Mouse (Mus musculus) limb, embryonic 15.5 days (tissue): ENCODE measurements around the gene Ganc. TPM values are rescaled to one million over a fixed set of nuclear protein-coding genes. Genes with fewer than 3 reads are reported as not detected.

Experiments
- ATAC-seq: fragments of 200-750 bp; cut with Nextera tagmentation; 2 replicates; pipeline ENCODE4 v1.8.0; 2017; ENCODE audit warnings: low read depth, moderate TSS enrichment; ENCODE audit not compliant: insufficient number of reproducible peaks, low FRiP score, low TSS enrichment
- H3K27ac ChIP-seq: fragments of 300-500 bp; sonication (generic); 2 replicates; pipeline ENCODE4 v1.5.1; 2015; ENCODE audit warnings: moderate library complexity, mild to moderate bottlenecking, inconsistent platforms
- H3K27me3 ChIP-seq: fragments of 300-500 bp; sonication (generic); 2 replicates; pipeline ENCODE4 v1.6.1; 2015; ENCODE audit warnings: inconsistent platforms
- H3K36me3 ChIP-seq: fragments of 300-500 bp; sonication (generic); 2 replicates; pipeline ENCODE4 v1.6.1; 2015; ENCODE audit warnings: inconsistent platforms
- H3K4me1 ChIP-seq: fragments of 300-500 bp; sonication (generic); 2 replicates; pipeline ENCODE4 v1.6.1; 2015; ENCODE audit warnings: inconsistent platforms
- H3K4me2 ChIP-seq: fragments of 300-500 bp; sonication (generic); 2 replicates; pipeline ENCODE4 v1.6.1; 2015; ENCODE audit warnings: mild to moderate bottlenecking, inconsistent platforms
- H3K4me3 ChIP-seq: fragments of 300-500 bp; sonication (generic); 2 replicates; pipeline ENCODE4 v1.5.1; 2015; ENCODE audit warnings: mild to moderate bottlenecking, inconsistent platforms
- H3K9ac ChIP-seq: fragments of 300-500 bp; sonication (generic); 2 replicates; pipeline ENCODE4 v1.6.1; 2015; ENCODE audit warnings: inconsistent platforms
- H3K9me3 ChIP-seq: fragments of 300-500 bp; sonication (generic); 2 replicates; pipeline ENCODE4 v1.6.1; 2016; ENCODE audit warnings: inconsistent platforms
- WGBS: fragments of 180-500 bp; shearing (Covaris S2); methylation state at CpG from one replicate; pipeline ENCODE4 v1.1.7; 2015; 5-methylcytosine and 5-hydroxymethylcytosine counted together
- polyA plus RNA-seq: library from polyadenylated mRNA; unstranded; fragments of >200 nt; fragmentation: Nextera tagmentation; extraction: Ambion mirVana; gene quantifications from 2 replicates; pipeline ENCODE4 v1.2.1, GENCODE M21; 2015

The Ganc gene
- polyA plus RNA-seq, 1 experiment from 2014 or later: 7.8 TPM

- Histone ChIP-seq H3K9ac (peak within 1 kb of the TSS; percentile 82), H3K4me2 (peak within 1 kb of the TSS; percentile 76), H3K27me3 (no peaks in the 10 kb centered on the region), H3K27ac (peak within 1 kb of the TSS; percentile 97), H3K36me3 (no peaks in the 10 kb centered on the region; the same call in 1 of the 2 replicates), H3K4me1 (peaks cover 12% of the 10 kb centered on the region), H3K9me3 (no peaks in the 10 kb centered on the region), H3K4me3 (peak within 1 kb of the TSS; percentile 79)
- under 1% methylated on average over 34 of the region's 34 CpGs for WGBS
- peak; percentile 99 for ATAC-seq
Observed at GRCm38 (mm10) chr2:120403986-120404822, 508 bp downstream of the Ganc start, which contains the start of gene Tmem87a. TSS of gene Tmem87a (minus strand) at chr2:120404113.

GRCm38 (mm10) chr2:120404823-120405765 lies 1.4 kb downstream of the Ganc start:
- Histone ChIP-seq H3K27ac (peak overlapping the region; percentile 97), H3K4me3 (peak overlapping the region; percentile 79), H3K27me3 (no peaks in the 10 kb centered on the region), H3K9ac (peak overlapping the region; percentile 75), H3K36me3 (no peaks in the 10 kb centered on the region; the same call in 1 of the 2 replicates), H3K9me3 (no peaks in the 10 kb centered on the region), H3K4me2 (peak overlapping the region; percentile 76), H3K4me1 (peaks cover 12% of the 10 kb centered on the region)
- WGBS: 14% methylated on average over 14 of the region's 14 CpGs
- no peak for ATAC-seq

DNA sequence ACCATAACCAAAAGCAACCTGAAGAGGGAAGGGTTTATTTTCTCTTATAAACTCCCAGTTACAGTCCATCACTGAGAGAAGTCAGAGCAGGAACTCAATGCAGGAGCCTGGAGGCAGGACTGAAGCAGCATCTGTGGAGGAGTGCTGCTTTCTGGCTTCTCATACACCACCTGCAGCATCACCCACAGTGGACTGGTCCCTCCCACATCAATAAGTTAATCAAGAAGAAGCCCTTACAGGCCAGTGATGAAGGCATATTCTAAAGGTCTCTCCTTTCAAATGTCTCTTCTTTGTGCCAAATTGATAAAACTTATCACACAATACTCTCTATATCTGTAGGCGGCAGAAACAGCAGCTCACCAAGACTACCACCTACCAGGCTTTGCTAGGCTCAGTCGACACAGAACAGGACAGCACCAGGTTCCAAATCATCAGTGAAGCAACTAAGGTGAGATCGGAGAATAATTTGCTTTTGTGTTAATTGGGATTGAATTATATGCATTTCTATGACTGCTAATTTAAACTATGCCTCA lies 7.5 kb downstream of the Ganc start:
- no peak for ATAC-seq
- H3K36me3 ChIP-seq: peaks cover 3% of the 10 kb centered on the region; the same call in 1 of the 2 replicates
- 93% methylated on average over 3 of the region's 3 CpGs for WGBS
- H3K4me3 ChIP-seq: no peak overlapping the region
- no peak overlapping the region for H3K4me2 ChIP-seq
- no peaks in the 10 kb centered on the region for H3K9me3 ChIP-seq
- no peak overlapping the region for H3K9ac ChIP-seq
- no peaks in the 10 kb centered on the region for H3K4me1 ChIP-seq
- no peaks in the 10 kb centered on the region for H3K27me3 ChIP-seq
- no peak overlapping the region for H3K27ac ChIP-seq

- H3K4me3 ChIP-seq: no peak overlapping the region
- H3K27ac ChIP-seq: no peak overlapping the region
Observed at GRCm38 (mm10) chr2:120414113-120414512, 10.4 kb downstream of the Ganc start.

DNA sequence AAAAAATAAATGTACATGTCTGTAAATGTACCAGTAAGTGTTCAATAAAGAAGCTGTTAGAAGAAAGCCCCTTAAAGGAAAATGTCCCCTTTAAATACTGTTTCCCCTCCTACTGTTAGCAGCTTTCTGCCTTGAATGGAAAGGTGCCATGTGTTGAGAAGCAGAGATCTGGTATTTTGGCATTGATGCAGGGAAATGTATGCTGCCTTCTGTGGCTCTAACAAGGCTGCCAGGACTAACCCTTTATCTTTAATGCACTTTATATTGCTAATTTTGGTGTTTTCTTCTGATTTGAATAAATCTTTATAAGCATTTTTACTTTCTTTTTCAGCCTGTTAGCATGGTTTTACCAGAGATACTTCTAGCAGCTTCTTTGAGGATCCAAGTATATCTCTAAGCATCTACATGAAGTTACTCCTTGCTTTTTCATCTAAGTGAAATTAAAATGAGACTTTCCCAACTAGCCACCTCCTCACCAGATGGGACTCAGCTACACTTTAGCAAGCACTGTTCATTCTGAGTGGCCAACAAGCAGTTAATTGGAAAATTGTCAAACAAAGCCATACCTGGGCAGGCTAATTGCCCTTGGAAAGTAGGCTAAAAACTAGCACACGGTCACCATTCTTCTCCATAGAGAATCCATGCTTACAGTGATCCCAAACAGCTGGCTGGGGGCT lies 11.2 kb downstream of the Ganc start:
- H3K27me3 ChIP-seq: no peaks in the 10 kb centered on the region
- no peak overlapping the region for H3K4me3 ChIP-seq
- no peaks in the 10 kb centered on the region for H3K9me3 ChIP-seq
- H3K4me1 ChIP-seq: no peaks in the 10 kb centered on the region
- no peak overlapping the region for H3K9ac ChIP-seq
- ATAC-seq: no peak
- WGBS: 47% methylated on average over 1 of the region's 1 CpGs
- no peak overlapping the region for H3K27ac ChIP-seq
- H3K4me2 ChIP-seq: no peak overlapping the region
- H3K36me3 ChIP-seq: peaks cover 3% of the 10 kb centered on the region; the same call in 1 of the 2 replicates

More at GRCm38 (mm10) chr2:120414113-120414512, 10.4 kb downstream of the Ganc start:
- Histone ChIP-seq H3K27me3 (no peaks in the 10 kb centered on the region), H3K4me2 (no peak overlapping the region), H3K9me3 (no peaks in the 10 kb centered on the region), H3K9ac (no peak overlapping the region), H3K4me1 (no peaks in the 10 kb centered on the region), H3K36me3 (peaks cover 3% of the 10 kb centered on the region; the same call in 1 of the 2 replicates)
- no peak for ATAC-seq

- no peak overlapping the region for H3K4me2 ChIP-seq
- no peak overlapping the region for H3K4me3 ChIP-seq
- no peak overlapping the region for H3K27ac ChIP-seq
- no peak overlapping the region for H3K9ac ChIP-seq
- 80% methylated on average over 5 of the region's 5 CpGs for WGBS
- no peaks in the 10 kb centered on the region for H3K36me3 ChIP-seq
- H3K27me3 ChIP-seq: no peaks in the 10 kb centered on the region
- no peaks in the 10 kb centered on the region for H3K9me3 ChIP-seq
- no peaks in the 10 kb centered on the region for H3K4me1 ChIP-seq
- ATAC-seq: no peak
Observed at GRCm38 (mm10) chr2:120424386-120424785, 20.7 kb downstream of the Ganc start.

DNA sequence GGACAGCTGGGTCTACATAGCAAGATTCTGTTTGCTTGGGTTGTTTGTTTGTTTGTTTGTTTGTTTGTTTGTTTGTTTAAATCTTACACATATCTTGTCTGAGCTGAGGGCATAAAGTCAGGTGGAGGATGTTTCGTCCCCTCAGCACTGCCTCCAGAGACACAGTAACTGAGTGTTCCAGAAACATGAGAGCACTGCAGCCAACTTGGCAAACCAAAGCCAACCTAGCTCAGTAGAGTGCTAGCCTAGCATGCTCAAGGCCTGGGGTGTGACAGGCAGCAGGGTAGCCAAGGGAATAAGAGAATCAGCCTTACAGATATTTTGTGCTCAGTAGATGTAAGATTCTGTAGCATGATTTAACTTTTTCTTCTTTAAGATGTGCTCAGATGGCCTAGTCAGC lies 40.8 kb downstream of the Ganc start:
- WGBS: 86% methylated on average over 1 of the region's 1 CpGs
- Histone ChIP-seq H3K4me3 (no peak overlapping the region), H3K9me3 (no peaks in the 10 kb centered on the region), H3K4me1 (no peaks in the 10 kb centered on the region), H3K27ac (no peak overlapping the region), H3K27me3 (no peaks in the 10 kb centered on the region), H3K9ac (no peak overlapping the region), H3K4me2 (no peak overlapping the region), H3K36me3 (no peaks in the 10 kb centered on the region)
- ATAC-seq: no peak

DNA sequence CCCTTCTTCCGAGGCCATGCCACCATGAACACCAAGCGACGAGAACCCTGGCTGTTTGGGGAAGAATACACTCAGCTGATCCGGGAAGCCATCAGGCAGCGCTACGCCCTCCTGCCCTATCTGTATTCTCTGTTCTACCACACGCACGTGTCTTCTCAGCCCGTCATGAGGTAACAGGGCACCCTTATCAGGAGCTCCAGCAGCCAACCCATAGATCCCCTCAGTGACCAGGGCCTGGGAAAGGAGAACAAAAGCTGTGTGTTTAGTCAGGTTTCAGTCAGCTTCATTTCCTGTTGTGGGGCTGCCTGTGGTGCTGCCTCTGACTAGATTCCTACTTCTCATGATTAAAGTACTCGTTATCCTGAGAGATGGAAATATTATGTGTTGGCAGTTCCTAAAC lies 42.7 kb downstream of the Ganc start:
- no peak overlapping the region for H3K4me3 ChIP-seq
- ATAC-seq: no peak
- no peaks in the 10 kb centered on the region for H3K4me1 ChIP-seq
- H3K27ac ChIP-seq: no peak overlapping the region
- H3K4me2 ChIP-seq: no peak overlapping the region
- H3K27me3 ChIP-seq: no peaks in the 10 kb centered on the region
- H3K9ac ChIP-seq: no peak overlapping the region
- H3K36me3 ChIP-seq: no peaks in the 10 kb centered on the region
- H3K9me3 ChIP-seq: no peaks in the 10 kb centered on the region
- 75% methylated on average over 10 of the region's 10 CpGs for WGBS

GRCm38 (mm10) chr2:120447306-120447705 lies 43.6 kb downstream of the Ganc start:
- no peak for ATAC-seq
- Histone ChIP-seq H3K4me2 (no peak overlapping the region), H3K27me3 (no peaks in the 10 kb centered on the region), H3K4me1 (no peaks in the 10 kb centered on the region), H3K36me3 (no peaks in the 10 kb centered on the region), H3K9me3 (no peaks in the 10 kb centered on the region), H3K4me3 (no peak overlapping the region), H3K27ac (no peak overlapping the region), H3K9ac (no peak overlapping the region)
- WGBS: 92% methylated on average over 1 of the region's 1 CpGs

DNA sequence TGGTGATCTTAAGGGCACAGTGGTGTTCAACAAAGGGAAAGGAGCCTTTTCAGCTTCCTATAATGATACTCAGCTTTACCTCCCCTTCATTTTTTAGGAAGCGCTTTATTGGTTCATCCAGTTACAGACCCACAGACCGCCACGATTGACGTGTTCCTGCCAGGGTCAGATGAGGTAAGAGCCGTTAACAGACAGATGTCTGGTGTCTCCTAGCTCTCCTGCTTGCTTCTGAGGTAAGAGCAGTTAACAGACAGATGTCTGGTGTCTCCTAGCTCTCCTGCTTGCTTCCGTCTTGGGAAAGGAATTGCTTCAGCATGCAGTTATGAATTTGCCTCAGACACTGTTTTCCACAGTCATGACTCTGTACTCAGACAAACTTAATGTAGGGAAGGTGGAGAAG lies 47.0 kb downstream of the Ganc start:
- ATAC-seq: no peak
- Histone ChIP-seq H3K27ac (no peak overlapping the region), H3K4me3 (no peak overlapping the region), H3K4me2 (no peak overlapping the region), H3K9me3 (no peaks in the 10 kb centered on the region), H3K27me3 (no peaks in the 10 kb centered on the region), H3K4me1 (no peaks in the 10 kb centered on the region), H3K9ac (no peak overlapping the region), H3K36me3 (no peaks in the 10 kb centered on the region)
- 55% methylated on average over 6 of the region's 6 CpGs for WGBS

DNA sequence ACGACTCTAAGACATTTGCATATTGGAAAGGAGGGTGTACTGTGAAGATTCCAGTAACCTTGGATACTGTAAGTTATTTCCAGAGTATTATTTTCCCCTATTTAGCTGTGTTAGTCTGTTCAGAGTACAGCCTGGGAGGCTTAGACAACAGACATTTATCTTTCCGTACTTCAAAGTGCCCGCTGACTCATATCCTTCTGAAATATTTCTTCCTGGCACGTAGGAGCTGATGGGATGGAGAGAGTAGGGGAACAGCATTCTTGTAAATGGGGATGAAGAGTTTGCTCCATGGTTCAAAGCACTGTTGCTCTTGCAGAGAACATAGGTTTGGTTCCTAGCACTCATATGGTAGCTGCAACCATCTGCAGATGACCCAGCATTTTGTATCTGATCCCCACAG lies 48.9 kb downstream of the Ganc start:
- H3K4me1 ChIP-seq: no peaks in the 10 kb centered on the region
- no peak overlapping the region for H3K27ac ChIP-seq
- H3K4me2 ChIP-seq: no peak overlapping the region
- no peaks in the 10 kb centered on the region for H3K27me3 ChIP-seq
- H3K9me3 ChIP-seq: no peaks in the 10 kb centered on the region
- ATAC-seq: no peak
- 77% methylated on average over 4 of the region's 4 CpGs for WGBS
- H3K4me3 ChIP-seq: no peak overlapping the region
- H3K36me3 ChIP-seq: no peaks in the 10 kb centered on the region
- H3K9ac ChIP-seq: no peak overlapping the region
